Mouse (Mus musculus) ovary, adult 2 months (tissue): ENCODE results near the gene Olfr223. TPM values are rescaled to one million over a fixed set of nuclear protein-coding genes. Genes with fewer than 3 reads are reported as not detected.

Source experiments
- polyA plus RNA-seq: library from polyadenylated mRNA; depleted of rRNA; stranded (reverse); fragments of >200 nt; gene quantifications from 2 replicates; pipeline ENCODE4 v1.2.3, GENCODE M21; 2012; rRNA removed

Gene Olfr223
- not detected in 2 replicates for polyA plus RNA-seq

GRCm38 (mm10) chr11:59593189-59593588, at the start of gene Olfr223:
TSS of gene Olfr223 (minus strand) at chr11:59593289.

GRCm38 (mm10) chr11:59576135-59576534, 17.0 kb downstream of the Olfr223 start, which contains the start of gene Olfr222:
TSS of gene Olfr222 (minus strand) at chr11:59576235.

GRCm38 (mm10) chr11:59541324-59541723, 51.8 kb downstream of the Olfr223 start, which contains the start of gene Nlrp3:
TSS of gene Nlrp3 (plus strand) at chr11:59541568.

Other genes with a start within 250 kb of the Olfr223 start
- gene Prss38, start 217.6 kb downstream of the Olfr223 start, polyA plus RNA-seq: not detected in 2 replicates
- gene Jmjd4, start 143.2 kb downstream of the Olfr223 start, polyA plus RNA-seq: 6.4 and 7.4 TPM in 2 replicates
- 59.5 and 71.7 TPM in 2 replicates for gene Snap47, start 142.1 kb downstream of the Olfr223 start, polyA plus RNA-seq
- gene Zfp867, start 120.8 kb downstream of the Olfr223 start, polyA plus RNA-seq: 0.25 and 0.30 TPM in 2 replicates
- 19.8 and 21.0 TPM in 2 replicates for gene Zkscan17, start 66.5 kb downstream of the Olfr223 start, polyA plus RNA-seq
- gene Nlrp3, start 51.7 kb downstream of the Olfr223 start, polyA plus RNA-seq: 0.70 and 0.78 TPM in 2 replicates
- not detected in 2 replicates for gene Olfr222, start 17.1 kb downstream of the Olfr223 start, polyA plus RNA-seq
- gene Mprip, start 68.0 kb upstream of the Olfr223 start, polyA plus RNA-seq: 144 TPM in 2 replicates
- gene Pld6, start 194.4 kb upstream of the Olfr223 start, polyA plus RNA-seq: 10.1 and 10.7 TPM in 2 replicates
- 53.6 and 58.5 TPM in 2 replicates for gene Flcn, start 216.7 kb upstream of the Olfr223 start, polyA plus RNA-seq
- gene Nt5m, start 246.2 kb upstream of the Olfr223 start, polyA plus RNA-seq: 44.2 and 51.0 TPM in 2 replicates
- 12.2 and 12.7 TPM in 2 replicates for gene Cops3, start 246.5 kb upstream of the Olfr223 start, polyA plus RNA-seq